Mouse (Mus musculus) 3134 (cell line): ENCODE measurements around the gene Tcf3.
A peak's percentile ranks its signal among the peaks of the same experiment; 100 is the strongest.

Experiments
- DNase-seq: peaks from one replicate; pipeline ENCODE4 v3.0.0-alpha.2; 2011; ENCODE audit warnings: low spot score; ENCODE audit not compliant: insufficient read length; ENCODE audit errors: extremely low read depth

Gene Tcf3

GRCm38 (mm10) chr10:80412656-80413541 is 20.5 kb downstream of the Tcf3 start:
- no peak for DNase-seq

- DNase-seq = no peak
These were observed 25.5 kb downstream of the Tcf3 start for GRCm38 (mm10) chr10:80407924-80408323.

GRCm38 (mm10) chr10:80406684-80407501 is 26.6 kb downstream of the Tcf3 start, which contains the start of gene Uqcr11:
Gene Uqcr11 (minus strand): TSS chr10:80406830.
- peak; percentile 84 for DNase-seq

- DNase-seq = no peak
These were observed 27.8 kb downstream of the Tcf3 start for GRCm38 (mm10) chr10:80405481-80406173.

GRCm38 (mm10) chr10:80403044-80403692 is 30.3 kb downstream of the Tcf3 start:
- DNase-seq = no peak

GRCm38 (mm10) chr10:80400704-80401161 is 32.7 kb downstream of the Tcf3 start:
- no peak for DNase-seq

GRCm38 (mm10) chr10:80399973-80400703 is 33.3 kb downstream of the Tcf3 start:
- no peak for DNase-seq

- DNase-seq = peak; percentile 99
These were observed 34.1 kb downstream of the Tcf3 start, which contains the start of gene Mbd3 for GRCm38 (mm10) chr10:80399191-80399972. Gene Mbd3 (minus strand): TSS chr10:80399550.

- DNase-seq = peak; percentile 99
These were observed 34.7 kb downstream of the Tcf3 start for GRCm38 (mm10) chr10:80398719-80399190.

- DNase-seq = no peak
These were observed 35.3 kb downstream of the Tcf3 start for GRCm38 (mm10) chr10:80398174-80398535.

- DNase-seq = no peak
These were observed 35.8 kb downstream of the Tcf3 start for GRCm38 (mm10) chr10:80397524-80398173.

GRCm38 (mm10) chr10:80396822-80397523 is 36.5 kb downstream of the Tcf3 start:
- no peak for DNase-seq

- no peak for DNase-seq
These were observed 38.3 kb downstream of the Tcf3 start for GRCm38 (mm10) chr10:80395025-80395627.

- no peak for DNase-seq
These were observed 40.8 kb downstream of the Tcf3 start for GRCm38 (mm10) chr10:80392687-80393086.

- no peak for DNase-seq
These were observed 42.8 kb downstream of the Tcf3 start for GRCm38 (mm10) chr10:80390697-80391096.

GRCm38 (mm10) chr10:80389185-80389708 is 44.2 kb downstream of the Tcf3 start:
- DNase-seq = no peak

GRCm38 (mm10) chr10:80388731-80389130 is 44.7 kb downstream of the Tcf3 start:
- no peak for DNase-seq
